ENCODE assay signal across 8 mouse cellular contexts in genomic region chr17:29795050-29795770, GRCm38 (mm10).
DNase-seq lines count a peak whose midpoint lies in the region; ATAC-seq and TF ChIP-seq lines count a peak whose summit lies in the region.

No protein-coding gene starts in this region.

- TF ChIP-seq CTCF in left cerebral cortex, adult 2 months (IDR thresholded peaks at IDR 0.05) = no peak
- no peak for TF ChIP-seq CTCF in kidney, adult 2 months (conservative IDR thresholded peaks at IDR 0.05; ENCODE audit: insufficient read depth, insufficient read length, low read depth, low read length)

- 1% methylated on average over 16 of the region's 23 CpGs for WGBS in embryonic facial prominence, embryonic 12.5 days
- 19% methylated on average over 23 of the region's 23 CpGs for WGBS in kidney, adult 2 months

- H3K36me3 ChIP-seq in embryonic facial prominence, embryonic 12.5 days = no peaks in the 10 kb centered on the region
- H3K36me3 ChIP-seq in kidney, adult 2 months (ENCODE audit: control insufficient read depth, insufficient read depth, low read length) = no peaks in the 10 kb centered on the region

- peak overlapping the region; percentile 66 for H3K4me2 ChIP-seq in embryonic facial prominence, embryonic 12.5 days (replicated peaks)

- peak overlapping the region; percentile 28 for H3K9ac ChIP-seq in embryonic facial prominence, embryonic 12.5 days

- DNase-seq in left cerebral cortex, adult 2 months (ENCODE audit: extremely low spot score in 1 of 2, low spot score in 2 of 2) = peak; percentile 41 to 53
- DNase-seq in left cerebral cortex, adult 11 months (ENCODE audit: low spot score) = no peak
- DNase-seq in left cerebral cortex, postnatal 25 days (ENCODE audit: low spot score in 2 of 2) = peak; percentile 37 to 39
- DNase-seq in right cerebral cortex, postnatal 14 days = peak; percentile 46
- no peak for DNase-seq in spleen, postnatal 4 days (ENCODE audit: low spot score in 2 of 2)
- DNase-seq in kidney, adult 2 months = no peak

- H3K4me1 ChIP-seq in embryonic facial prominence, embryonic 12.5 days = peaks cover 26% of the 10 kb centered on the region
- no peaks in the 10 kb centered on the region for H3K4me1 ChIP-seq in kidney, adult 2 months (ENCODE audit: control insufficient read depth, insufficient read depth, low read length)

- intact Hi-C loops in left cerebral cortex, adult 2 months (cut with DNase I) = no loop called here
- intact Hi-C loops in left cerebral cortex, postnatal 25 days (cut with DNase I) = no loop called here

- H3K27ac ChIP-seq in left cerebral cortex, adult 2 months = peak overlapping the region; percentile 80
- H3K27ac ChIP-seq in embryonic facial prominence, embryonic 12.5 days = peak overlapping the region; percentile 77
- no peak overlapping the region for H3K27ac ChIP-seq in kidney, adult 2 months (ENCODE audit: insufficient read depth, low read depth, low read length)

- no peaks in the 10 kb centered on the region for H3K27me3 ChIP-seq in embryonic facial prominence, embryonic 12.5 days
- H3K27me3 ChIP-seq in kidney, adult 2 months (replicated peaks; ENCODE audit: control insufficient read depth, insufficient read depth, low read length) = no peaks in the 10 kb centered on the region

- TF ChIP-seq POLR2A in kidney, adult 2 months (IDR thresholded peaks at IDR 0.05; ENCODE audit: low read depth, low read length) = no peak

- no peaks in the 10 kb centered on the region for H3K9me3 ChIP-seq in embryonic facial prominence, embryonic 12.5 days

- H3K4me3 ChIP-seq in left cerebral cortex, adult 2 months = 0 out of 2 replicates have a peak overlapping the region, but pooled peaks have one; percentile 19
- peak overlapping the region; percentile 32 for H3K4me3 ChIP-seq in embryonic facial prominence, embryonic 12.5 days
- H3K4me3 ChIP-seq in kidney, adult 2 months (ENCODE audit: insufficient read depth, low read depth, low read length) = no peak overlapping the region

- ATAC-seq in embryonic facial prominence, embryonic 12.5 days (ENCODE audit: insufficient number of reproducible peaks, insufficient read depth, low FRiP score, low TSS enrichment) = peak; percentile 38
- ATAC-seq in inflammation-experienced regulatory T-cells, adult 6 months = no peak

Comparison
In these comparisons a context has a peak if more than half of its experiments do, and no peak if none do; other contexts are left out.
1. DNase-seq: peak in left cerebral cortex, adult 2 months (2 of 2), left cerebral cortex, postnatal 25 days (2 of 2) and right cerebral cortex, postnatal 14 days (single experiment); none in left cerebral cortex, adult 11 months (single experiment), spleen, postnatal 4 days (0 of 2) and kidney, adult 2 months (single experiment).